Mouse (Mus musculus): ENCODE data around the gene Tbcb.

DNA sequence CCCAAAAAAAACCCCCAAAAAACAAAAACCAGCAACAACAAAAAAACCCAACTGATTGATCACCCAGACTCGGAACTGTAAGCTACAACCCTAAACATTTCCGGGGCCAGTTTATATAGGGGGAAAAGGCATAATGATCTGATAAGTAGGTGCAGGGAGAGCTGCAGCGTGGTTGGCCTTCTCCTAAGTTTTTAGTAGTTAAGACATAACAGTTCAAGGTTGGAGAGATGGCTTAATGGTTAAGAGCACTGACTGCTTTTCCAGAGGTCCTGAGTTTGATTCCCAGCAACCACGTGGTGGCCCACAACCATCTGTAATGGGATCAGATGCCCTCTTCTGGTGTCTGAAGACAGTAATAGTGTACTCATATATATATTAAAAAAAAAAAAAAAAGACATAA lies 49.5 kb upstream of the Tbcb start:
- no peak for TF ChIP-seq CTCF (IDR thresholded peaks at IDR 0.05)
- no peak for TF ChIP-seq POLR2A (IDR thresholded peaks at IDR 0.05; ENCODE audit: insufficient read depth, low read depth, low read length)
- no peak for TF ChIP-seq EP300 (IDR thresholded peaks at IDR 0.05; ENCODE audit: insufficient read depth, low read depth, low read length)
